Mouse (Mus musculus): Measurements from ENCODE around the gene Stk40. TPM values are rescaled to one million over a fixed set of nuclear protein-coding genes. Genes with fewer than 3 reads are reported as not detected.

Stk40 gene
- polyA plus RNA-seq, 1 experiment from 2014 or later, result 27.1 TPM

DNA sequence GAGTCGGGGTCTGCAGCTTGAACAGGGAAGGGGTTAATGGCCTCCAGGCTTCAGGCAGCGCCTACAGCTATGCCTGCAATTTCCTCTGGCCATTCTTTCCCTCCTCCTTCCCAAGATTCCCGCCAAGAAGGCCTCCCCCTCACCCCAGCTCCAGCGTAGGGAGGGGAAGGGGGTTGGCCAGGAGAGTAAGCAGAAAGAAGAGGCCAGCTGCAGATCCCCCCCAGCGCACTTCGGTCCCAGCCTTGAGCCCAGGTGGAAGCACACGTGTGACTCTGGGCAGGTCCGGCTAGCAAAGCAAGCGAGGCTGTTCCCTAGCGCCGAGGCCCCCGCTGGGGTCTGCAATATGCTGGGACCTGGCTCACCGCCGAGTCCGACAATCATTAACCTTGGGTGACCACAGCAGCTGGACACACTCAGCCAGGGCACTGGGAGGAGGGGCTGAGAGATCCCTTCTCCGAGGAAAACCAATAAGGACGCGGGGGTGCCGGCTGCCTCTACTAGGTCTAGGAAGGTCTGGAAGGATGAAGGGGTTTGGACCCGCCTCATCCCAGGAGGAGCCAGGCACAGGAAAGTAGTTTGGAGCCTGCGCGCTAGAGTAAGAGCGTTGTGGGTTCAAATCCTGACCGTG lies 43.9 kb downstream of the Stk40 start, which contains the start of gene Eva1b:
TSS of gene Eva1b (plus strand) at position 212 of the 628 bp plus-strand sequence.
- Histone ChIP-seq H3K4me1 (ENCODE audit: control insufficient read depth, insufficient read depth, low read length) (peaks cover 10% of the 10 kb centered on the region), H3K4me3 (ENCODE audit: low read depth, low read length) (peak within 1 kb of the TSS; percentile 40), H3K27me3 (ENCODE audit: control insufficient read depth, insufficient read depth, low read depth, low read length) (peaks cover 26% of the 10 kb centered on the region), H3K27ac (ENCODE audit: low read length) (no peak within 1 kb of the TSS), H3K36me3 (ENCODE audit: control insufficient read depth, insufficient read depth, low read length) (no peaks in the 10 kb centered on the region), H3K9me3 (replicated peaks; ENCODE audit: control insufficient read depth, low read length, poor library complexity, severe bottlenecking) (no peaks in the 10 kb centered on the region), H3K9ac (ENCODE audit: low read depth, low read length) (peak within 1 kb of the TSS; percentile 55), H3K4me2 (ENCODE audit: low read length) (peak within 1 kb of the TSS; percentile 69)
- 4% methylated on average over 24 of the region's 24 CpGs for WGBS
- no peak for ATAC-seq

DNA sequence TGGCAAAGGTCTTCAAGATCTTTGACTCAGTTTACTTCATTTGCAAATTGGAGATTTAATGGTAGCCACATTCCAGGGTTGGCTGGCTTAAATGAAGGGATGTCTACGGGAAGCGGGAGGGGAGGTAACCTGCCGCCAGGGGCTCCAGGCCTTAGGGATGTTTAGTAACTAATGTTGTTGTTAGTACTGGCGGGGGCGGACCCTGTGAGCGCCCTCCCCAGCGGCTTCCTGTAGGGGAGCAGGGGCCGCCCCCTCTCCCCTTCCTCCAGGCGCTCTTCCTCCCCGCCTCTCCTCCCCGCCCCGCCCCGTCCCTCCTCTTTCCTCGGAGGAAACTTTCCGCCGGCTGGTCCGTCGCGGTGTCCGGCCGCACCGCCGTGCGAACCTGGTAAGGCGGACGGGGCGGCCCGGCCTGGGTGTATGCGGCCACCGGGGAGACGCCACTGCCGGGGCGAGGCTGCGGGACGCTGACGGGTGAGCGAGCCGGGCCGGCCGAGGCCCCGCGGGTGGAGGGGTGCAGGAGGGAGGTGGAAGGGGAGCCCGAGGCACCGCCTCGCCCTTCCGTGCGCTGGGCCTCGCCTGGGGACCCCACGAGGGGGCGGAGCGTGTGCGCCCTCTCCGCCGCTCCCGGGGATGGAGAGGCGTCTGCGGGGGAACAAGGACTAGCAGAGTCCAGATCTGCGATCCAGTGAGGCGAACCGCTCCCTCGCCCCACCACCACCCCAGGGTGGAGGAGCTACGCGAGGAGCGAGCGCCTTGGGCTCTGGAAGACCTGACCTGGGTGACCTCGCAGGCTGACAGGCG lies 44.6 kb downstream of the Stk40 start:
- no peaks in the 10 kb centered on the region for H3K36me3 ChIP-seq (ENCODE audit: control insufficient read depth, insufficient read depth, low read length)
- no peaks in the 10 kb centered on the region for H3K9me3 ChIP-seq (replicated peaks; ENCODE audit: control insufficient read depth, low read length, poor library complexity, severe bottlenecking)
- WGBS, result 1% methylated on average over 54 of the region's 67 CpGs
- peaks cover 10% of the 10 kb centered on the region for H3K4me1 ChIP-seq (ENCODE audit: control insufficient read depth, insufficient read depth, low read length)
- peak overlapping the region; percentile 55 for H3K9ac ChIP-seq (ENCODE audit: low read depth, low read length)
- 0 out of 2 replicates have a peak, but pooled peaks have one; percentile 34 for ATAC-seq
- peak overlapping the region; percentile 40 for H3K4me3 ChIP-seq (ENCODE audit: low read depth, low read length)
- peak overlapping the region; percentile 69 for H3K4me2 ChIP-seq (ENCODE audit: low read length)
- H3K27ac ChIP-seq (ENCODE audit: low read length), result no peak overlapping the region
- peaks cover 26% of the 10 kb centered on the region for H3K27me3 ChIP-seq (ENCODE audit: control insufficient read depth, insufficient read depth, low read depth, low read length)

DNA sequence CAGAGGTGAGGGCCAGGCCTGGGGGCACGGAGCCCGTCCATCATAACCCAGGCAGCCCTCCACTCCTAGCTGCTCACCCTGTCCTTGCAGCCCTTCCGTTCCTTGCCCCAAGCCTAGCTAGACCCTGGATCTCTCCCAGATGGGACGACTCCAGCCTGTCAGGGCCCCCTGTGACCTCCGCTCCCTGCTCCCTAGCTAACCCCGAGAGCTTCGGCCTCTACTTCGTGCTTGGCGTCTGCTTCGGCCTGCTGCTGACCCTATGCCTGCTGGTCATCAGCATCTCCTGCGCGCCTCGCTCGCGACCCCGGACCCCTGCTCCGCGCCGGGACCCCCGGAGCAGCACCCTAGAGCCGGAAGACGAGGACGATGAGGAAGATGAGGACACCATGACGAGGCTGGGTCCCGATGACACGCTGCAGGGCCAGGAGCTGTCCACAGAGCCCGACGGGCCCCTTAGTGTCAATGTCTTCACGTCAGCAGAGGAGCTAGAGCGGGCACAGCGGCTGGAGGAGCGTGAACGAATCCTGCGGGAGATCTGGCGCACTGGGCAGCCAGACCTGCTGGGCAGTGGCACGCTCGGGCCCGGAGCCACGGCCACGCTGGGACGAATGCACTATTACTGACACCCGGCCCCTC lies 45.4 kb downstream of the Stk40 start:
- H3K27ac ChIP-seq (ENCODE audit: low read length), result no peak overlapping the region

DNA sequence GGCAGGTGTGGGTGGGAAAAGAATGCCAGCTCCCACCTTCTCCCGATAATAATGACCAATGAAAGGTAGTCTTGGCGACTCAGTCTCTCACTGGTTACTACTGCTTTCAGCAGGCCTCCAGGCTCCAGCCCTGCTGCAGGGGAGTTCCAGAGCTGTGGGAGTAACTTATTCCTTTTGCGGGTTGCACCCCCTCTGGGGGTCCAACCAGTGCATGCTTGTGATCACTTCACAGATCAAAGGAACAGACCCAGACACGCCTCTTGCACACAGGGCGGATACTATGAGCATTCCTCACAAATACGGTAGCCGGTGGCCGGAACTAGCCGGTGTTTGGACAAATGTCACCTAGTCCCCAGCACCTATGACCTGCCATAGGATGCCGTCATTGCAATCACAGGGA lies 46.0 kb downstream of the Stk40 start:
- Histone ChIP-seq H3K27me3 (ENCODE audit: control insufficient read depth, insufficient read depth, low read depth, low read length) (peaks cover 26% of the 10 kb centered on the region), H3K9ac (ENCODE audit: low read depth, low read length) (no peak overlapping the region), H3K9me3 (replicated peaks; ENCODE audit: control insufficient read depth, low read length, poor library complexity, severe bottlenecking) (no peaks in the 10 kb centered on the region), H3K4me3 (ENCODE audit: low read depth, low read length) (no peak overlapping the region), H3K27ac (ENCODE audit: low read length) (no peak overlapping the region), H3K4me1 (ENCODE audit: control insufficient read depth, insufficient read depth, low read length) (peaks cover 10% of the 10 kb centered on the region), H3K36me3 (ENCODE audit: control insufficient read depth, insufficient read depth, low read length) (no peaks in the 10 kb centered on the region), H3K4me2 (ENCODE audit: low read length) (no peak overlapping the region)
- WGBS, result 53% methylated on average over 10 of the region's 10 CpGs
- no peak for ATAC-seq

More for the DNA sequence above, 45.4 kb downstream of the Stk40 start:
- Histone ChIP-seq H3K4me2 (ENCODE audit: low read length) (peak overlapping the region; percentile 69), H3K27me3 (ENCODE audit: control insufficient read depth, insufficient read depth, low read depth, low read length) (peaks cover 26% of the 10 kb centered on the region), H3K9me3 (replicated peaks; ENCODE audit: control insufficient read depth, low read length, poor library complexity, severe bottlenecking) (no peaks in the 10 kb centered on the region), H3K36me3 (ENCODE audit: control insufficient read depth, insufficient read depth, low read length) (no peaks in the 10 kb centered on the region), H3K4me3 (ENCODE audit: low read depth, low read length) (peak overlapping the region; percentile 40), H3K4me1 (ENCODE audit: control insufficient read depth, insufficient read depth, low read length) (peaks cover 10% of the 10 kb centered on the region), H3K9ac (ENCODE audit: low read depth, low read length) (peak overlapping the region; percentile 55)
- peak; percentile 51; the same call in 1 of the 2 replicates for ATAC-seq
- 26% methylated on average over 42 of the region's 42 CpGs for WGBS

DNA sequence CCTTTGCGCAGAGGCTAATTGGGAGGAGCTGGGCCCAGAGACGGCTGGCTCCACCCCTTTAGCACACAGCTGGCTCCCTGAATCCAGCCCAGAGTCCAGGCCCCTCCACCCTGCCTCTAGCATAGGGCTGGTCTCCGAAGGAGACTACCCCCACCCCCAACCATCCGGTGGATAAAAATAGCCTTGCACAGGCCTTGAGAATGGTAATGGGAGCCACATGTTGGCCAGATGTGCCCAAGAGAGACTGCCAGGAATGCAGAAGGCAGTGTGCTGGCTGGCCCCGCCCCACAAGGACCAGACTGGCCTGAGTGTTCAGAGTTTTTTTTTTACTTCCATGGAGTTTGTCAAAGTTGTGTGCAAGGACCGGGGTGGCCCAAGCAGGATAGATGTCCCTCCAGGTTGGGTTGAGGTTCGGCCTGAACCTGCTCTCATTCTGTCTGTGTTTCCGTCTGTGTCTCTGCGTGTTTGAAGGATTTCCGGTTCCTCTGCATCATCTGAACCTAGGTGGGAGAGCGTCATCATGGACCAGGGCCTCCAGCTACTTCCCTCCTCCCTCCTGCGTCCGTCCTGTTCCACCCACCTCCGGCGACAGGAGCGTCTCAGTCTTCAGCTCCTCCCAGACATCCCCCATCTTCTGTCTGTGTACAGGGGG lies 46.7 kb downstream of the Stk40 start:
- Histone ChIP-seq H3K4me3 (ENCODE audit: low read depth, low read length) (no peak overlapping the region), H3K27me3 (ENCODE audit: control insufficient read depth, insufficient read depth, low read depth, low read length) (peaks cover 26% of the 10 kb centered on the region), H3K9ac (ENCODE audit: low read depth, low read length) (no peak overlapping the region), H3K4me1 (ENCODE audit: control insufficient read depth, insufficient read depth, low read length) (peaks cover 10% of the 10 kb centered on the region), H3K36me3 (ENCODE audit: control insufficient read depth, insufficient read depth, low read length) (no peaks in the 10 kb centered on the region), H3K27ac (ENCODE audit: low read length) (no peak overlapping the region), H3K4me2 (ENCODE audit: low read length) (no peak overlapping the region), H3K9me3 (replicated peaks; ENCODE audit: control insufficient read depth, low read length, poor library complexity, severe bottlenecking) (no peaks in the 10 kb centered on the region)
- no peak for ATAC-seq
- WGBS, result 61% methylated on average over 16 of the region's 16 CpGs

DNA sequence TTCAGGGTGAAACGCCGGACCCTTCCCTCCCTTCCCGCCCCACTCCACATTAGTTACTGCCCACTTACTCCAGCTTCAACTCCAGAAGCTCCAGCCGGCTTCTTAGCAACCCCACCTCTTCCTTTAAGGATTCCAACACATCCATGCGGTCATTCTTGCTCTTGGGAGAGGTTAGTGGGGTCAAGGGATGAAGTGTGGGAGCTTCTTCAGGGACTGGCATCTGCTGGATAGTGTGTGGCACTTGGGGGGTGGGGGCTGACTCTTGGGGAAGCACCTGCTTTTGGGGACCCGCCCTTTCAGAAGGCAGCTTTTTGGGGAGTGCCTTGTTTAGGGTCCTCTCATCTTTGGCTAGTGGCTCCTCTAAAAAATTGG lies 47.2 kb downstream of the Stk40 start:
- no peak overlapping the region for H3K4me2 ChIP-seq (ENCODE audit: low read length)
- ATAC-seq, result no peak
- H3K27ac ChIP-seq (ENCODE audit: low read length), result no peak overlapping the region
- no peaks in the 10 kb centered on the region for H3K36me3 ChIP-seq (ENCODE audit: control insufficient read depth, insufficient read depth, low read length)
- WGBS, result 79% methylated on average over 6 of the region's 6 CpGs
- H3K27me3 ChIP-seq (ENCODE audit: control insufficient read depth, insufficient read depth, low read depth, low read length), result peaks cover 26% of the 10 kb centered on the region
- H3K9me3 ChIP-seq (replicated peaks; ENCODE audit: control insufficient read depth, low read length, poor library complexity, severe bottlenecking), result no peaks in the 10 kb centered on the region
- peaks cover 10% of the 10 kb centered on the region for H3K4me1 ChIP-seq (ENCODE audit: control insufficient read depth, insufficient read depth, low read length)
- H3K9ac ChIP-seq (ENCODE audit: low read depth, low read length), result no peak overlapping the region
- H3K4me3 ChIP-seq (ENCODE audit: low read depth, low read length), result no peak overlapping the region

DNA sequence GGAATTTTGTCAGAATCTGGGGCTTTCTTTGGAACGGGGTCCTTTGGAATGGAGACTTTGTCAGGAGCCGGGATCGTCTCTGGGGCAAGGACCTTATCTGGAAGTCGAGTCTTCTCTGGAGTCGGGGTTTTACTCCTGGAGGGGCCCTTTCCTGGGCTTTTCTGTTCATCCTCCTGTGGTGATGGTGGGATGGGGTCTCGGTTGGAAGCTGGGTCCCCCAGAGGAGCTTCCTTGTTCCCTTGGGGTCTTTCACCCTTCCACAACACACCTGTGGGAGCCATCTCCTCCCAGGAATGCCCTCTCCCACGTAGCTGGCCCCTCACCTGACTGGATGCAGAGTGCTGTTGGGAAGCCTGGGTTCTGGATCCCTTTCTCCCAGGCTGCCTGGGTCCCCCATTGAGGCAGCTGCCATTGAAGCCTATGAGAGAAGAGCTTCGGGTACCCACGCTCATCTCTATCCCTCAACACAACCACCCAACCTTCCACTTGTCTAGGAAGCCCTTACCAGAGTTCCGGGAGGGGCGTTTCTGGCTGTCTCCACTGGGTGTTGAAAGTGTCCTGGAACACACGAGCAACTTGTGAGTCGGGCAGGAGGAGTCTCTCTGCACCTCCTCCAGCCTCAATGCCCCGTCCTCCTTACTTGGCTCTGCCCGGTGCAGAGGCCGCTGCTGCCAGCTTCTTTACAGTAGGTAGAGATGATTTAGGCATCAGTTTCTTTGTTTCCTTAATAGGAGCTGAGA lies 48.1 kb downstream of the Stk40 start:
- H3K4me3 ChIP-seq (ENCODE audit: low read depth, low read length), result no peak overlapping the region
- no peaks in the 10 kb centered on the region for H3K9me3 ChIP-seq (replicated peaks; ENCODE audit: control insufficient read depth, low read length, poor library complexity, severe bottlenecking)
- WGBS, result 82% methylated on average over 16 of the region's 16 CpGs
- H3K9ac ChIP-seq (ENCODE audit: low read depth, low read length), result no peak overlapping the region
- no peak overlapping the region for H3K27ac ChIP-seq (ENCODE audit: low read length)
- no peak overlapping the region for H3K4me2 ChIP-seq (ENCODE audit: low read length)
- H3K36me3 ChIP-seq (ENCODE audit: control insufficient read depth, insufficient read depth, low read length), result no peaks in the 10 kb centered on the region
- ATAC-seq, result no peak
- peaks cover 10% of the 10 kb centered on the region for H3K4me1 ChIP-seq (ENCODE audit: control insufficient read depth, insufficient read depth, low read length)
- peaks cover 26% of the 10 kb centered on the region for H3K27me3 ChIP-seq (ENCODE audit: control insufficient read depth, insufficient read depth, low read depth, low read length)

DNA sequence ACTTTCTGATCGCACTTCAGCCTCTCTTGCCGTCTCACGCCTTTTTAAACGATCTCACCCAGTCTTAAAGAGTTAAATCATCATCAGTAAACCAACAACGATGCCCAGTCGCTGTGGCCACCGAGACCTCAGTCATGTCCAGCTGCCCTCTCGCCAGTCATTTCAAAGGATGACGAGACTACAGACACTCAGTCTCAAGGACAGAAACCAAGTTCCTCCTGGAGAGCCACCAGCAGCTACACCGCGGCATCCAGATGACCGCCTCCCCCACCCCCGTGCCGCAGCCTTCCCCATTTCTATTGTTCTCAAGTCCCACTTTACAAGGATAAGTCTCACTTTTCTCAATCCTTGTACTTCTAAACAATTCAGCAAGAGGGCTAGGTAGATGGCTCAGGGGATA lies 49.1 kb downstream of the Stk40 start:
- 53% methylated on average over 14 of the region's 14 CpGs for WGBS
- H3K9ac ChIP-seq (ENCODE audit: low read depth, low read length), result no peak overlapping the region
- peaks cover 10% of the 10 kb centered on the region for H3K4me1 ChIP-seq (ENCODE audit: control insufficient read depth, insufficient read depth, low read length)
- peaks cover 26% of the 10 kb centered on the region for H3K27me3 ChIP-seq (ENCODE audit: control insufficient read depth, insufficient read depth, low read depth, low read length)
- H3K9me3 ChIP-seq (replicated peaks; ENCODE audit: control insufficient read depth, low read length, poor library complexity, severe bottlenecking), result no peaks in the 10 kb centered on the region
- no peak for ATAC-seq
- H3K36me3 ChIP-seq (ENCODE audit: control insufficient read depth, insufficient read depth, low read length), result no peaks in the 10 kb centered on the region
- H3K27ac ChIP-seq (ENCODE audit: low read length), result no peak overlapping the region
- H3K4me2 ChIP-seq (ENCODE audit: low read length), result no peak overlapping the region
- H3K4me3 ChIP-seq (ENCODE audit: low read depth, low read length), result no peak overlapping the region

Measured in midbrain, embryonic 16.5 days (tissue).